Mouse (Mus musculus) liver, embryonic 11.5 days (tissue): ENCODE data around the gene Acd. TPM values are rescaled to one million over a fixed set of nuclear protein-coding genes. Genes with fewer than 3 reads are reported as not detected.

Experiments
- ATAC-seq: fragments of 200-750 bp; cut with Nextera tagmentation; replicated peaks from 2 replicates; pipeline ENCODE4 v1.8.0; 2017; ENCODE audit warnings: moderate number of reproducible peaks, mild to moderate bottlenecking, moderate TSS enrichment, moderate library complexity; ENCODE audit not compliant: low FRiP score
- DNase-seq: peaks from one replicate; pipeline ENCODE4 v3.0.0-alpha.2; 2017; ENCODE audit warnings: low spot score
- H3K27ac ChIP-seq: fragments of 300-500 bp; sonication (generic); 2 replicates; pipeline ENCODE4 v1.5.1; 2014; ENCODE audit warnings: mild to moderate bottlenecking, low read depth, low read length, control low read depth
- H3K27me3 ChIP-seq: fragments of 300-500 bp; sonication (generic); replicated peaks from 2 replicates; pipeline ENCODE4 v1.6.1; 2014; ENCODE audit warnings: low read length, mixed read lengths; ENCODE audit not compliant: control insufficient read depth, insufficient read depth
- H3K36me3 ChIP-seq: fragments of 300-500 bp; sonication (generic); 2 replicates; pipeline ENCODE4 v1.6.1; 2014; ENCODE audit warnings: mild to moderate bottlenecking, low read length, moderate library complexity, mixed read lengths; ENCODE audit not compliant: control insufficient read depth, insufficient read depth
- H3K4me1 ChIP-seq: fragments of 300-500 bp; sonication (generic); replicated peaks from 2 replicates; pipeline ENCODE4 v1.6.1; 2014; ENCODE audit warnings: low read length, mixed read lengths; ENCODE audit not compliant: control insufficient read depth, insufficient read depth
- H3K4me2 ChIP-seq: fragments of 300-500 bp; sonication (generic); 2 replicates; pipeline ENCODE4 v1.6.1; 2014; ENCODE audit warnings: mild to moderate bottlenecking, control low read depth, moderate library complexity
- H3K4me3 ChIP-seq: fragments of 300-500 bp; sonication (generic); 2 replicates; pipeline ENCODE4 v1.5.1; 2014; ENCODE audit warnings: low read depth, low read length, control low read depth
- H3K9ac ChIP-seq: fragments of 300-500 bp; sonication (generic); 2 replicates; pipeline ENCODE4 v1.6.1; 2014; ENCODE audit warnings: low read depth, low read length, control low read depth
- H3K9me3 ChIP-seq: fragments of 300-500 bp; sonication (generic); 2 replicates; pipeline ENCODE4 v1.6.1; 2016; ENCODE audit warnings: low read length, inconsistent platforms, mixed read lengths; ENCODE audit not compliant: control insufficient read depth
- WGBS: fragments of 180-500 bp; shearing (Covaris S2); extraction: QIAGEN DNeasy Blood & Tissue Kit; methylation state at CpG from one replicate; pipeline ENCODE4 v1.1.7; 2014; 5-methylcytosine and 5-hydroxymethylcytosine counted together
- polyA plus RNA-seq: library from polyadenylated mRNA; unstranded; fragments of >200 nt; fragmentation: Nextera tagmentation; extraction: Ambion mirVana; gene quantifications from 2 replicates; pipeline ENCODE4 v1.2.1, GENCODE M21; 2014

Gene Acd
- polyA plus RNA-seq, 1 experiment from 2014 or later: 47.8 TPM

DNA sequence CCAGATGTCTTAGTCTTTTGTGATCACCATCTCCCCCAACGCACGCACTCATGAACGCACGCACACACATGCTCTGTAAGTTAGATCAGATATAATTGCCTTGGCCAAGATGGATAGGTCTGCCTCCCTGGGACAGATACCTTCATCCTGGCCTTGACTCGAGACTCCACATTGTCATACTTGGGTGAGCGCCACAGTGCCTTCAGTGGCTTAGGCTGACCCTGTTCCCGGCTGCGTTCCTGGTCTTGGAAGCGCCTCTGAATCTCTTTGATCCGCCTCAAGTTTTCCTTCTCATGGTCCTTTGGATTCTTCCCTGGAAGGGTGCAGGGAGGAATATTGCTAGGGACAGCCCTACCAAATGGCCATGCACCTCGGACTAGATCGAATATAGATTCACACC is 5.5 kb upstream of the Acd start:
- peak overlapping the region; percentile 85 for H3K4me2 ChIP-seq
- peaks cover 8% of the 10 kb centered on the region for H3K36me3 ChIP-seq
- peak overlapping the region; percentile 12; the same call in 1 of the 2 replicates for H3K9ac ChIP-seq
- DNase-seq: no peak
- H3K4me1 ChIP-seq: peaks cover 21% of the 10 kb centered on the region
- H3K9me3 ChIP-seq: no peaks in the 10 kb centered on the region
- no peak for ATAC-seq
- H3K4me3 ChIP-seq: peak overlapping the region; percentile 82; the same call in 1 of the 2 replicates
- H3K27me3 ChIP-seq: no peaks in the 10 kb centered on the region
- no peak overlapping the region for H3K27ac ChIP-seq
- WGBS: 84% methylated on average over 12 of the region's 12 CpGs

DNA sequence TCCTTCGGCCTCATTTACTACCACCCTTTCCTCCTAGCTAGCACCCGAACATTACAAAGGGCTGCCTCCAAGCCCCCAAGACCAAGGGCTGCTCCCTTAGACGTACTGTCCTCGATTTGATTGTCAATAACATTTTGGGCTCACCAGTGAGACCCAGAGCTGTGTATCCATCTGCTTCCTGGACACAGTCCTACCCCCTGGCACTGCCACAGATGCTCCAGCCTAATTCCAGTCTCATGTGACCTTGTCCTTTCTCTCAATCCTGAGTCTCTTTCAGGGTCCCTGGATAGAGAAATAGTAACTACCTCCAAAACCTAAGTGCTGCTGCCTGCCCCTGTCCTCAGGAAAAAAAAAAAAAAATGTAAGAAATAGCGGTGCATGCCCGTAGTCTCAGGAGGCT is 4.1 kb upstream of the Acd start:
- H3K4me3 ChIP-seq: no peak overlapping the region
- peaks cover 25% of the 10 kb centered on the region for H3K4me1 ChIP-seq
- H3K36me3 ChIP-seq: peaks cover 8% of the 10 kb centered on the region
- WGBS: 91% methylated on average over 6 of the region's 6 CpGs
- DNase-seq (no peak), ATAC-seq (no peak)
- no peak overlapping the region for H3K4me2 ChIP-seq
- H3K9ac ChIP-seq: no peak overlapping the region
- H3K27me3 ChIP-seq: no peaks in the 10 kb centered on the region
- H3K9me3 ChIP-seq: no peaks in the 10 kb centered on the region
- H3K27ac ChIP-seq: no peak overlapping the region

DNA sequence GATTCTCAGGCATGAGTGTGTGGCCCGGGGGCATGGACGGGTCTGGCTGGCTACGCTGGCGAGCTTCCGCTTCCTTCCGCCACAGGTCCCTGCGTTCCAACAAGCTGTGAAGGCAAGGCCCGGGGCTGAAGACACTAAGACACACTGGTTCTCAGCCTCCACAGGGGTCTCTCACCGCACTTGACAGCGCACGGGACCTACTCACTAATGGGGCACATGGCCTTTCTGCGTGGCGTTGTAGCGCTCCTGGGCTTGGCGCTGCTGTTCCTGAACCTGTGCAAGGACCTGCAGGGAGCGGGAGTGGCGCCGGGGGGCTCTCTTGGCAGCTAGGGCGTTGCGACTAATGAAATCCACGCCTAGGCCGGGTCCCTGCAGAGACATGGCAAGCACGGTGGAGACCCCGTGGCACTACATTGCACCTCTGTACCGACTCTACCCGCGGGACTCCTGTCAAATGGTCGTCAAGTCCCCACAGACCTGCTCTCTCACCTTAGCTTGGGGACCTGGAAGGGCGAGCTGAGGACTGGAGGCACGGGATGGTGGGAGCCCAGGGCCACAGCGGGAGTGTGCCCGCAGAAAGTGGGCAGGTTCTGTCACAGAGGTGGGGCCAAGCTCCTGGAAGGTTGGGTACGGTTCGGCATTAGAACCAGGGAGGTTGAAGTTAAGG is 3.4 kb upstream of the Acd start:
- DNase-seq (no peak), ATAC-seq (no peak)
- H3K4me1 ChIP-seq: peaks cover 28% of the 10 kb centered on the region
- peaks cover 8% of the 10 kb centered on the region for H3K36me3 ChIP-seq
- H3K9ac ChIP-seq: no peak overlapping the region
- no peak overlapping the region for H3K27ac ChIP-seq
- no peak overlapping the region for H3K4me2 ChIP-seq
- H3K27me3 ChIP-seq: no peaks in the 10 kb centered on the region
- no peaks in the 10 kb centered on the region for H3K9me3 ChIP-seq
- WGBS: 92% methylated on average over 34 of the region's 34 CpGs
- H3K4me3 ChIP-seq: no peak overlapping the region

DNA sequence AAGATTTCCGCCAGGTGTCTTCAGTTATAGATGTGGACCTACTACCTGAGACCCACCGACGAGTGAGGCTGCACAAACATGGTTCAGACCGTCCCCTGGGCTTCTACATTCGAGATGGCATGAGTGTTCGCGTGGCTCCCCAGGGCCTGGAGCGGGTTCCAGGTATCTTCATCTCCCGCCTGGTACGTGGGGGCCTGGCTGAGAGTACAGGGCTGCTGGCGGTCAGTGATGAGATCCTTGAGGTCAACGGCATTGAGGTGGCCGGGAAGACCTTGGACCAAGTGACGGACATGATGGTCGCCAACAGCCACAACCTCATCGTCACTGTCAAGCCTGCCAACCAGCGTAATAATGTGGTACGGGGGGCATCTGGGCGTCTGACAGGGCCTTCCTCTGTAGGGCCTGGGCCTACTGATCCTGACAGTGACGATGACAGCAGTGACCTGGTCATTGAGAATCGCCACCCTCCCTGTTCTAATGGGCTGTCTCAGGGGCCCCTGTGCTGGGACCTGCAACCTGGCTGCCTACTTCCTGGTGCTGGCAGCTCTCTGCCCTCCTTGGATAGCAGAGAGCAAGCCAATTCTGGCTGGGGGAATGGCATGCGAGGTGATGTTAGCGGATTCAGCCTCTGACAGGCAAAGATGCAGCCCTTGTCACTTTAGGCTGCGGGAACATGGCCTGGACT is 2.0 kb upstream of the Acd start:
- Histone ChIP-seq H3K4me3 (no peak overlapping the region), H3K9ac (no peak overlapping the region), H3K27ac (no peak overlapping the region), H3K4me2 (no peak overlapping the region; the same call in 1 of the 2 replicates), H3K27me3 (no peaks in the 10 kb centered on the region), H3K36me3 (peaks cover 17% of the 10 kb centered on the region), H3K4me1 (peaks cover 24% of the 10 kb centered on the region), H3K9me3 (no peaks in the 10 kb centered on the region)
- ATAC-seq (no peak), DNase-seq (no peak)
- WGBS: 90% methylated on average over 24 of the region's 24 CpGs

DNA sequence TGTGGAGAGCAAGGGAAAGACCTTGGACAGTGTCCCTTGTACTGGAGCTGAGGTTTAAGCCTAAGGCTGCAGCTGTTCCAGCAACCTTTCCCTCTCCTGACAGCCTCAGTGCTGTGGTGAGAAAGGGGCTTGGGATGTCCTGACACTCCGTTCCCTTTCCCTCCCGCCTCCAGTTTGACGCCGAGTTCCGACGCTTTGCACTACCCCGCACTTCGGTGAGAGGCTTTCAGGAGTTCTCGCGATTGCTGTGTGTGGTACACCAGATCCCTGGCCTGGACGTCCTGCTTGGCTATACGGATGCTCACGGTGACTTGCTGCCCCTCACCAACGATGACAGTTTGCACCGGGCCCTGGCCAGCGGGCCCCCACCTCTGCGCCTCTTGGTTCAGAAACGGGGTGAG is 1.1 kb upstream of the Acd start:
- no peak for ATAC-seq

DNA sequence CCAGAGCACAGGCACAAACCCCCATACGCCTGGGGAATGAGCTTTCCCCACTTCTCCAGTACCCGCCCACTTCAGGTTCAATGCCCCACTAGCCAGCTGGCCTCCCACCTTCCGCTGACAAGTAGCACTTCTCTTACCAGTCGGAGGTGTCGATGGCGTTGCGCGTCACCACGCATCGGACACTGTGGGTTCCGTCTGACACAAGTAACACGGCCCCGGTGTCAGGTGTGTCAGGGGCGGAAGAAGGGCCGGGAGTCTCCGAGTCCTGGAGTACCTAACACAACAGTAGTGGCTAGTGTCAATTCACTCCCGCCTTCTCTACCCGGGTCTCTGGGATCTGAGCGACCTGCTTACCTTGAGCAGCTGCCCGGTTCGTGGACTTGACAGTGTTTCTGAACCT is 336 bp downstream of the Acd start:
- ATAC-seq (peak; percentile 53), DNase-seq (no peak)
- Histone ChIP-seq H3K9me3 (no peaks in the 10 kb centered on the region), H3K27me3 (no peaks in the 10 kb centered on the region), H3K4me1 (peaks cover 20% of the 10 kb centered on the region), H3K36me3 (peaks cover 24% of the 10 kb centered on the region), H3K4me2 (peak overlapping the region; percentile 98), H3K27ac (peak overlapping the region; percentile 93), H3K4me3 (peak overlapping the region; percentile 77), H3K9ac (peak overlapping the region; percentile 69)
- under 1% methylated on average over 21 of the region's 21 CpGs for WGBS

More for the DNA sequence above, 1.1 kb upstream of the Acd start:
- Histone ChIP-seq H3K4me1 (peaks cover 22% of the 10 kb centered on the region), H3K27ac (peak overlapping the region; percentile 13; the same call in 1 of the 2 replicates), H3K9ac (peak overlapping the region; percentile 60), H3K4me2 (peak overlapping the region; percentile 98), H3K27me3 (no peaks in the 10 kb centered on the region), H3K36me3 (peaks cover 21% of the 10 kb centered on the region), H3K9me3 (no peaks in the 10 kb centered on the region), H3K4me3 (peak overlapping the region; percentile 77)
- DNase-seq: no peak
- 56% methylated on average over 18 of the region's 18 CpGs for whole genome bisulfite sequencing

DNA sequence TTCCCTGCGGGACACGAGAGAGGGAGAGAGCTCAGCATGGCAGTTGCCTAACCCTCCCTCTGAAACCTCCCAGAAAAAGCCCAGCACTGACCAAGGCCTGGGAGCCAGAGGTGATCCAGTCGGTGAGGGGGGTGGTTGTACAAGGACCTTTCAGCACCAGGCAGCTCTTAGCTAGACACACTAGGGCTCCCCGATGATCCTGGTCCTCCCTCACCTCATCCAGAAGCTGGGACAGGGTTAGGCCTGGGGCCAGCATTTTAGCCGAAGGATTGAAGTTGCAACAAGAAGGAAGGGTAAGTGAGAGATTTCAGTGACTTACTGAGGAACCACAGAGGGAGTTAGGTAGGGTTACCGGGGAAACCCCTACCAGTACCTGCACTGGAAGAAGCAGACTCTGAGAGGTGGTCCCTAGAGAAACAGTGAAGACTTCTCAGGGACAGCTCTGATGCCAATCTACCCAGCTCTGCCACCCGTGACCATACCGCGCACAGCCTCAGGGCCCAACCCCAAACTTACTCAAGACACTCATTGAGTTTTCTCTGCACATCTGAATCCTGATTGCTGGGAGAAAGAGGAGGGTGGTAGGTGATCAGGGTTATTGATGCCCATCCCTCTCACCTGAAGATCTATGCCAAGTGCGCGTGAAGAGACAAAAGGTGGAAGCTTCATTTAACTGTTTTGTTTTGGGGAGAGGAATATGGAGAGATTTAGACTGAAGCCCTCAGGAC is 1.2 kb downstream of the Acd start:
- Histone ChIP-seq H3K4me1 (peaks cover 22% of the 10 kb centered on the region), H3K27me3 (no peaks in the 10 kb centered on the region; the same call in 1 of the 2 replicates), H3K4me3 (peak overlapping the region; percentile 77), H3K9me3 (no peaks in the 10 kb centered on the region), H3K4me2 (peak overlapping the region; percentile 98), H3K36me3 (peaks cover 24% of the 10 kb centered on the region), H3K27ac (no peak overlapping the region), H3K9ac (peak overlapping the region; percentile 69; the same call in 1 of the 2 replicates)
- no peak for ATAC-seq
- DNase-seq: no peak
- 92% methylated on average over 11 of the region's 11 CpGs for whole genome bisulfite sequencing

DNA sequence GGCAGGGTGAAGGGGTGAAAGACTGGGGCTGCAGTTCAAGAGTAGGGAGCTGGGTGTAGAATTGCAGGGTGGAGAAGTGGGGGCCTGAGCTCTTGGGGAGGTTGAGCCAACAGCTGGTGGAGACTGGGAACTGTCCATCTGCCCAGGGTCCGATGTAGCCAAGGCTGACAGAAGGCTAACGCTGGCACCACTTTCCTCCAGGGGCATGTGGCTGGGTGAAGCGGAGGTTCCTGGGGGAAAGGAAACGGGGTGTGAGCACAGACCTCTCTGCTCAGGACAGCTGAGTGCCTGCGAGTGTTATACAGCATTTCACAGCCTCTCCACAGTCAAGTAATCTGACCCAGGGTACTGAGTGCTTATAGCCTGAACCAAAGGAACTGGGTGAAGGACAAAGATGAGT is 2.2 kb downstream of the Acd start:
- Histone ChIP-seq H3K9me3 (no peaks in the 10 kb centered on the region), H3K4me3 (no peak overlapping the region), H3K27ac (no peak overlapping the region), H3K4me1 (peaks cover 29% of the 10 kb centered on the region), H3K4me2 (no peak overlapping the region), H3K36me3 (peaks cover 24% of the 10 kb centered on the region), H3K27me3 (peaks cover 4% of the 10 kb centered on the region; the same call in 1 of the 2 replicates), H3K9ac (no peak overlapping the region)
- no peak for DNase-seq
- WGBS: 89% methylated on average over 5 of the region's 5 CpGs
- no peak for ATAC-seq
